Mouse (Mus musculus) midbrain, embryonic 11.5 days (tissue): ENCODE results near the gene Rpl34. TPM values are rescaled to one million over a fixed set of nuclear protein-coding genes. Genes with fewer than 3 reads are reported as not detected.

Experiments
- ATAC-seq: fragments of 200-750 bp; cut with Nextera tagmentation; 2 replicates; pipeline ENCODE4 v1.8.0; 2017; ENCODE audit warnings: moderate TSS enrichment, moderate library complexity; ENCODE audit not compliant: low FRiP score
- DNase-seq: peaks from one replicate; pipeline ENCODE4 v3.0.0; 2015; ENCODE audit warnings: low spot score; ENCODE audit errors: missing footprints
- H3K27ac ChIP-seq: fragments of 300-500 bp; sonication (generic); 2 replicates; pipeline ENCODE4 v1.5.1; 2014; ENCODE audit warnings: low read depth, low read length
- H3K27me3 ChIP-seq: fragments of 300-500 bp; sonication (generic); 2 replicates; pipeline ENCODE4 v1.6.1; 2014; ENCODE audit warnings: mild to moderate bottlenecking, low read length, moderate library complexity, mixed read lengths; ENCODE audit not compliant: control insufficient read depth, insufficient read depth
- H3K36me3 ChIP-seq: fragments of 300-500 bp; sonication (generic); 2 replicates; pipeline ENCODE4 v1.6.1; 2014; ENCODE audit warnings: mild to moderate bottlenecking, low read length, moderate library complexity, mixed read lengths; ENCODE audit not compliant: control insufficient read depth, insufficient read depth
- H3K4me1 ChIP-seq: fragments of 300-500 bp; sonication (generic); 2 replicates; pipeline ENCODE4 v1.6.1; 2014; ENCODE audit warnings: low read length; ENCODE audit not compliant: control insufficient read depth, insufficient read depth
- H3K4me2 ChIP-seq: fragments of 300-500 bp; sonication (generic); 2 replicates; pipeline ENCODE4 v1.6.1; 2014; ENCODE audit warnings: mild to moderate bottlenecking, moderate library complexity
- H3K4me3 ChIP-seq: fragments of 300-500 bp; sonication (generic); 2 replicates; pipeline ENCODE4 v1.5.1; 2014; ENCODE audit warnings: low read depth, low read length
- H3K9ac ChIP-seq: fragments of 300-500 bp; sonication (generic); 2 replicates; pipeline ENCODE4 v1.6.1; 2014; ENCODE audit warnings: low read length
- H3K9me3 ChIP-seq: fragments of 300-500 bp; sonication (generic); 2 replicates; pipeline ENCODE4 v1.6.1; 2016; ENCODE audit warnings: low read length; ENCODE audit not compliant: control insufficient read depth
- WGBS: fragments of 180-500 bp; shearing (Covaris S2); extraction: QIAGEN DNeasy Blood & Tissue Kit; methylation state at CpG from one replicate; pipeline ENCODE4 v1.1.7; 2014; 5-methylcytosine and 5-hydroxymethylcytosine counted together
- polyA plus RNA-seq: library from polyadenylated mRNA; unstranded; fragments of >200 nt; fragmentation: Nextera tagmentation; extraction: Ambion mirVana; gene quantifications from 2 replicates; pipeline ENCODE4 v1.2.1, GENCODE M21; 2014

Gene Rpl34
- polyA plus RNA-seq, 1 experiment from 2014 or later: 740 TPM

DNA sequence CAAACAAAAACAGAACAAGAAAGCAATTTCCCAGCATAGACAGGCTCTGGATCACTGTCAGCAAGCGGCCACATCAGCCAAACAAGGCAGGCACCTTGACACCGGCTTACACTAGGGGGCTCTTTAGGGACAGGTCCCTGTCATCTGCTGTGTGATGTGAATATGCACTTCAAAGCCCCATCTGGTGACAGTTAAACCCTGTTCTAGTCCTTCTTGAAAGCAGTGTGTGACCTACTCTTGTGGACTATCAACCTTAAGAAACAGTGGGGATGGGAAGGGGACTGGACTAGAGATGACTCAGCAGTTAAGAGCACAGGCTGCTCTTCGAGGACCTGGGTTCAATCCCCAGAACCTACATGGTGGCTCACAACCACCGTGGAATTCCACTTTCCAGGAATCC, 32.6 kb downstream of the Rpl34 start:
- ATAC-seq (no peak), DNase-seq (peak; percentile 64)
- Histone ChIP-seq H3K9me3 (no peaks in the 10 kb centered on the region), H3K4me3 (no peak overlapping the region), H3K9ac (no peak overlapping the region), H3K27ac (no peak overlapping the region), H3K27me3 (no peaks in the 10 kb centered on the region), H3K4me1 (no peaks in the 10 kb centered on the region), H3K36me3 (peaks cover 17% of the 10 kb centered on the region), H3K4me2 (no peak overlapping the region)
- 89% methylated on average over 4 of the region's 4 CpGs for WGBS

DNA sequence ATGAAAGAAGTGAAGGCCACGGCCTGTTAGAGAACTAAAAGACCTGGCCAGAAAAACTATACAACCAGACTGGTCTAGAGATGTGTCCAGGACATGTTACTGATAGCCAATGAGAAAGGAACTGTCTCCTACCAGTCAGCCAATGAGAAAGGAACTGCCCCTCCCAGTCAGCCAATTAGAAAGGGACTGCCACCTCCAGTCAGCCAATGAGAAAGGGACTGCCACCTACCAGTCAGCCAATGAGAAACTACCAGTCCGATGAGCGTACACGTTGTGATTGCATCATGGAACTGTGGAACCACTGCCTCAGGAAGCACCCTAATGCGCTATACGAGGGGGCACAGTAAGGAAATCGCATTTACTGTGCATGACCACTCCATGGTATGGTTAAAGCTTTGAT, 35.5 kb downstream of the Rpl34 start:
- Histone ChIP-seq H3K4me1 (peaks cover 7% of the 10 kb centered on the region), H3K4me2 (no peak overlapping the region), H3K36me3 (peaks cover 9% of the 10 kb centered on the region; the same call in 1 of the 2 replicates), H3K9ac (no peak overlapping the region), H3K4me3 (no peak overlapping the region), H3K27me3 (no peaks in the 10 kb centered on the region), H3K27ac (no peak overlapping the region), H3K9me3 (no peaks in the 10 kb centered on the region)
- 93% methylated on average over 7 of the region's 7 CpGs for WGBS
- ATAC-seq: no peak
- DNase-seq: peak; percentile 82

DNA sequence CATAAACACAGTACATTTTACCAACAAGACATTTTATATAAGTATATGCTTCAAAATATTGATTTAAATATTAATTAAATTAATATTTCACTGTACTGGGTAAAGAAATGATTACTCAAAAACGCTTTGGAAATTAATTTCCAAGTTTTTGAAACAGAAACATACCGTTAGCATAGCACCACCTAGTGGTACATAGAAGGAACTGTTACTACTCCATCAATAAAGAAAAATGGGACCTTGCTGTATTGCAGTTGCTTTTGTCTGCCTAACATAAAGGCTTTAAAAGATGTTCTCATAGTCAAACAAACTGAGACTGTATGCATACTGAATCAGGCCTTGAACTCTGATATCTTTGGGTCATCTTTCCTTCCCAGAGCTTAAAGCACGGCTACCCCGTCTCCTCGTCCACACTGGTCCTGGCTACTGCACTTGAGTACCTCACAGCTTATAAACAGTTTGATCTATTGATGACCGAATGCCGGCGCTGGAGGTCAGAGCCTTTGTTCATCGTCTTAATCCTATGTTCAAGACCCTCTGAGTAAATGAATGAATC, 36.1 kb downstream of the Rpl34 start:
- DNase-seq: peak; percentile 88
- Histone ChIP-seq H3K9ac (no peak overlapping the region), H3K4me1 (peaks cover 7% of the 10 kb centered on the region), H3K4me3 (no peak overlapping the region), H3K27me3 (no peaks in the 10 kb centered on the region), H3K36me3 (peaks cover 9% of the 10 kb centered on the region; the same call in 1 of the 2 replicates), H3K9me3 (no peaks in the 10 kb centered on the region), H3K4me2 (no peak overlapping the region), H3K27ac (no peak overlapping the region)
- no peak for ATAC-seq
- WGBS: 71% methylated on average over 9 of the region's 9 CpGs

DNA sequence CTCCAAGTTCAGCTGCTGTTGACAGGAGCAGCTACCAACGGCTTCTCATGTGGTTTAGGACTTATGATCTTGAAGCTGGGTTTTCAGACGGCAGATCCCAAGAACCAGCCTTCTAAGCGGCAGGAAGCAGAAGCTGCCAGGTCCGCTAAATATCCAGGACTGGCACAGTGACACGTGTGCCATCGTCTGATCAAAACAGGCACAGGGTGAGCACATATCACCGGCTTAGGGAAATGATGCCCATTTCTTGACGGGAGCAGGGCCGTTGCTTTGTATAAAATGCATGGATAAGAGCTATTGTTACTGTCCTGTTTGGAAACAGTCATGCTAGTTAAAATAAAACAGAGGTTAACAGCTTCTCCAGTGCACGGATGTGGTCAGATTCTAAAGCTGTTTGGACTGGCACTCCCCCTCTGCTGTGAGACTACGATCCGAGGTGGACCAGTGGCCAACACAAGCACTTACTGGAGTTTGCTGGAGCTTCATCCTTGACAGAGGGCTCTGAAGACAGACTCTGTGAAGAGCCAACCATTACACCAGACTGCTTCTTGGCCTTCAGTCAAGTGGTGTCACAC, 38.5 kb downstream of the Rpl34 start:
- Histone ChIP-seq H3K4me2 (peak overlapping the region; percentile 61), H3K9ac (peak overlapping the region; percentile 63), H3K27ac (0 out of 2 replicates have a peak overlapping the region, but pooled peaks have one; percentile 61), H3K4me3 (peak overlapping the region; percentile 27), H3K4me1 (peaks cover 7% of the 10 kb centered on the region), H3K9me3 (no peaks in the 10 kb centered on the region), H3K36me3 (peaks cover 9% of the 10 kb centered on the region; the same call in 1 of the 2 replicates), H3K27me3 (no peaks in the 10 kb centered on the region)
- WGBS: 49% methylated on average over 12 of the region's 12 CpGs
- ATAC-seq (0 out of 2 replicates have a peak, but pooled peaks have one; percentile 5), DNase-seq (peak; percentile 78)

GRCm38 (mm10) chr3:130690834-130691595, 39.2 kb downstream of the Rpl34 start:
- Histone ChIP-seq H3K4me2 (peak overlapping the region; percentile 61), H3K9ac (peak overlapping the region; percentile 63), H3K4me1 (peaks cover 7% of the 10 kb centered on the region), H3K4me3 (peak overlapping the region; percentile 27), H3K27me3 (no peaks in the 10 kb centered on the region), H3K27ac (peak overlapping the region; percentile 61; the same call in 1 of the 2 replicates), H3K9me3 (no peaks in the 10 kb centered on the region), H3K36me3 (peaks cover 9% of the 10 kb centered on the region; the same call in 1 of the 2 replicates)
- DNase-seq (peak; percentile 94), ATAC-seq (peak; percentile 78)
- 13% methylated on average over 20 of the region's 20 CpGs for WGBS

DNA sequence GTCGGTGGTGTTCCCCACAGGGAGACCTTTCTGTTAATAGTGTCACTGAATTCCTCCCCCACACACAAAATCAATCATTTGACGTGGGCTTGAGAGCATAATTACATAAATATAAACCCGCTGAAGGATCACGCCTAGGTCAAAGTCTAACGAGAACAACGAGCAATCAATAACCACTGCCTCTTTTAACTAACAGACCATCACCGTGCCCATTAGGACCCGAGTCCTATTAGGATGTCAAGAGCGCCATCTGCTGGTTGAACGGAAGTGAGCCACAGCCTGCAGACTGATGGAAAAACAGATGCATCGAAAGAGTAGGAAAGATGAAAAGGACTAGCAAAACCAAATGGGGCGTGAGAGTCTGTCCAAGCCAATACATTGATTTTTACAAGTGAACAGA, 40.6 kb downstream of the Rpl34 start:
- WGBS: 31% methylated on average over 12 of the region's 12 CpGs
- H3K27ac ChIP-seq: no peak overlapping the region
- H3K4me1 ChIP-seq: peaks cover 7% of the 10 kb centered on the region
- peak; percentile 97 for DNase-seq
- peak; percentile 46 for ATAC-seq
- no peak overlapping the region for H3K4me3 ChIP-seq
- no peak overlapping the region for H3K4me2 ChIP-seq
- H3K9me3 ChIP-seq: no peaks in the 10 kb centered on the region
- H3K27me3 ChIP-seq: no peaks in the 10 kb centered on the region
- no peak overlapping the region for H3K9ac ChIP-seq
- no peaks in the 10 kb centered on the region for H3K36me3 ChIP-seq

DNA sequence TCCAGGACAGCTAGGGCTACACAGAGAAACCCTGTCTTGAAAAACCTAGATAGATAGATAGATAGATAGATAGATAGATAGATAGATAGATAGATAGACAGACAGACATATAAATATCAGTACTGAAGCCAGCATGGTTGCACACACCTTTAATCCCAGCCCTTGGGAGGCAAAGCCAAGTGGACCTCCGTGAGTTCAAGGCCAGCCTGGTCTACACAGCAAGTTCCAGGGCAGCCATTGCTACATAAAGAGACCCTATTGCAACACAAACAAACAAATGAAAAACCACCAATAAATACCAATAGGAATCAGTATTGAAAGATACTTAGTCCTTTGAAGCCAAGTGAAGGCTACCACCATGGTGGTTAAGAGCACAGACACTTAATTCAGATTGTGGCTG, 43.1 kb downstream of the Rpl34 start:
- no peak for ATAC-seq

GRCm38 (mm10) chr3:130685014-130685366, 45.2 kb downstream of the Rpl34 start:
- Histone ChIP-seq H3K9me3 (no peaks in the 10 kb centered on the region), H3K27me3 (no peaks in the 10 kb centered on the region)
- 93% methylated on average over 8 of the region's 8 CpGs for WGBS

More for the DNA sequence above, 43.1 kb downstream of the Rpl34 start:
- H3K9ac ChIP-seq: no peak overlapping the region
- peaks cover 7% of the 10 kb centered on the region for H3K4me1 ChIP-seq
- H3K4me2 ChIP-seq: no peak overlapping the region
- DNase-seq: no peak
- no peak overlapping the region for H3K4me3 ChIP-seq
- no peaks in the 10 kb centered on the region for H3K9me3 ChIP-seq
- H3K27ac ChIP-seq: no peak overlapping the region
- H3K36me3 ChIP-seq: no peaks in the 10 kb centered on the region
- H3K27me3 ChIP-seq: no peaks in the 10 kb centered on the region
- 89% methylated on average over 1 of the region's 1 CpGs for WGBS

More at GRCm38 (mm10) chr3:130685014-130685366, 45.2 kb downstream of the Rpl34 start:
- no peak overlapping the region for H3K4me2 ChIP-seq
- no peak overlapping the region for H3K4me3 ChIP-seq
- H3K4me1 ChIP-seq: no peaks in the 10 kb centered on the region
- H3K27ac ChIP-seq: no peak overlapping the region
- ATAC-seq (no peak), DNase-seq (no peak)
- no peaks in the 10 kb centered on the region for H3K36me3 ChIP-seq
- H3K9ac ChIP-seq: no peak overlapping the region
